Mouse (Mus musculus) gastrocnemius, adult 8-10 months (tissue): ENCODE results near the gene Zfp931. TPM values are rescaled to one million over a fixed set of nuclear protein-coding genes. Genes with fewer than 3 reads are reported as not detected.
A peak's percentile ranks its signal among the peaks of the same experiment; 100 is the strongest.
"Not testable (repeated sequence)": the region's sequence is repeated elsewhere in the genome, so short reads cannot be mapped to it uniquely, and the experiment has no call there.

Experiments used
- DNase-seq, 2 experiments: peaks; one replicate each; pipeline ENCODE4 v3.0.0; 2022; ENCODE audit warnings: low spot score in 2 of 2
- total RNA-seq, 4 experiments: library from RNA; stranded (reverse); gene quantifications; 2 replicates each; pipeline ENCODE4 v1.2.4; 2022

The Zfp931 gene
- 10 to 100 TPM in 3 of 4 experiments, 1 to 10 TPM in 1; 8.4 to 13.0 (median 11.8) TPM for total RNA-seq

- DNase-seq, result peak in 1 of 2 experiments; percentile 17
Observed at GRCm38 (mm10) chr2:178078166-178078717, at the start of gene Zfp931. TSS of gene Zfp931 (minus strand) at chr2:178078476.

- no peak for DNase-seq
Observed at GRCm38 (mm10) chr2:178126041-178126820, 48.0 kb upstream of the Zfp931 start.

- DNase-seq, result no peak
Observed at GRCm38 (mm10) chr2:178125427-178125826, 47.2 kb upstream of the Zfp931 start.

GRCm38 (mm10) chr2:178123466-178123865 lies 45.2 kb upstream of the Zfp931 start:
- no peak for DNase-seq

- DNase-seq, result peak in 1 of 2 experiments; percentile 1
Observed at GRCm38 (mm10) chr2:178121946-178122665, 43.8 kb upstream of the Zfp931 start.

- DNase-seq, result no peak
Observed at GRCm38 (mm10) chr2:178121375-178121688, 43.1 kb upstream of the Zfp931 start.

GRCm38 (mm10) chr2:178120651-178121374 lies 42.5 kb upstream of the Zfp931 start:
- DNase-seq, result peak in 1 of 2 experiments; percentile 3

GRCm38 (mm10) chr2:178120356-178120645 lies 42.0 kb upstream of the Zfp931 start:
- no peak for DNase-seq

GRCm38 (mm10) chr2:178119561-178120355 lies 41.5 kb upstream of the Zfp931 start:
- DNase-seq, result peak in 1 of 2 experiments; percentile 1

GRCm38 (mm10) chr2:178118801-178119560 lies 40.7 kb upstream of the Zfp931 start, which contains the start of gene Phactr3:
TSS of gene Phactr3 (plus strand) at chr2:178118975.
- DNase-seq, result no peak

GRCm38 (mm10) chr2:178117946-178118345 lies 39.7 kb upstream of the Zfp931 start:
- no peak for DNase-seq

- DNase-seq, result no peak
Observed at GRCm38 (mm10) chr2:178101957-178102356, 23.7 kb upstream of the Zfp931 start.

GRCm38 (mm10) chr2:178098021-178098420 lies 19.7 kb upstream of the Zfp931 start:
- DNase-seq, result no peak

GRCm38 (mm10) chr2:178089586-178089985 lies 11.3 kb upstream of the Zfp931 start:
- DNase-seq, result no peak

GRCm38 (mm10) chr2:178058195-178058594 lies 20.1 kb downstream of the Zfp931 start:
- peak in 1 of 2 experiments; percentile 31 for DNase-seq

- DNase-seq, result not testable (repeated sequence)
Observed at GRCm38 (mm10) chr2:178027601-178028000, 50.7 kb downstream of the Zfp931 start.

GRCm38 (mm10) chr2:178023861-178024260 lies 54.4 kb downstream of the Zfp931 start:
- DNase-seq, result not testable (repeated sequence)

- peak; percentile 19 to 37 for DNase-seq
Observed at GRCm38 (mm10) chr2:178023011-178023611, 55.2 kb downstream of the Zfp931 start, which contains the start of gene Zfp971. TSS of gene Zfp971 (plus strand) at chr2:178023284.

- not testable (repeated sequence) for DNase-seq
Observed at GRCm38 (mm10) chr2:178020773-178021172, 57.5 kb downstream of the Zfp931 start.

- not testable (repeated sequence) for DNase-seq
Observed at GRCm38 (mm10) chr2:178019486-178019885, 58.8 kb downstream of the Zfp931 start.
